Mouse (Mus musculus) erythroblast, adult 5-6 weeks (primary cell): ENCODE measurements around the gene Olfr710. TPM values are rescaled to one million over a fixed set of nuclear protein-coding genes. Genes with fewer than 3 reads are reported as not detected.
"Not testable (repeated sequence)": the region's sequence is repeated elsewhere in the genome, so short reads cannot be mapped to it uniquely, and the experiment has no call there.

Source experiments
- ATAC-seq: replicated peaks from 2 replicates; pipeline ENCODE4 v1.8.0; 2016; ENCODE audit warnings: moderate number of reproducible peaks, mild to moderate bottlenecking, moderate TSS enrichment, inconsistent platforms; ENCODE audit not compliant: poor library complexity, low FRiP score, severe bottlenecking
- total RNA-seq, 2 experiments: library from RNA; stranded (forward) in 1 of 2; stranded (reverse) in 1 of 2; fragments of 150-400 nt in 1 of 2; fragments of 200-764, 138-1000 nt in 1 of 2; gene quantifications; 2 replicates each; pipeline versions ENCODE4 v1.2.3 to v1.2.4; 2015 to 2017; ENCODE audit warnings: low replicate concordance in 2 of 2

The Olfr710 gene
- not detected in 2 replicates for total RNA-seq (2015; ENCODE audit: low replicate concordance)
- not detected in 2 replicates for total RNA-seq (2017; ENCODE audit: low replicate concordance)

DNA sequence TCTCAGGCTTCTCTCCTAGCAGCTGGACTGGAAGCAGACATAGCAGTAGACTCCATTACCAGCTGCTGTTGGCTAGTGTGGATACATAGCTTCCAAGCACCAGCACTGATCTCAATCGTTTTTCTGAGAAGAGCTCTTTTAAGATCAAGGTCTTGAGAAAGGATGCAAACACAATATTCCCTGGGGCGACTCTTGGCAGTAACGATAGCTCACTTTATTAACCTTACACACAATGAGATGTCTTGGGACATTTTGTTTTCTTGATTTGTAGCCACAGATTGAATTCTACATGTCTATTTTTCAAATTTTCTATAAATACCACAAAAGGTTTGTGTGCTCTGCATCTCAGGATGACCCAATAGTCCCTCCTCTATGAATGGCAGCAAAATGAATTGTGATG, at the start of gene Olfr710:
Gene Olfr710, minus strand, starts transcription at position 101 of the 400 bp plus-strand sequence.
- ATAC-seq = no peak

DNA sequence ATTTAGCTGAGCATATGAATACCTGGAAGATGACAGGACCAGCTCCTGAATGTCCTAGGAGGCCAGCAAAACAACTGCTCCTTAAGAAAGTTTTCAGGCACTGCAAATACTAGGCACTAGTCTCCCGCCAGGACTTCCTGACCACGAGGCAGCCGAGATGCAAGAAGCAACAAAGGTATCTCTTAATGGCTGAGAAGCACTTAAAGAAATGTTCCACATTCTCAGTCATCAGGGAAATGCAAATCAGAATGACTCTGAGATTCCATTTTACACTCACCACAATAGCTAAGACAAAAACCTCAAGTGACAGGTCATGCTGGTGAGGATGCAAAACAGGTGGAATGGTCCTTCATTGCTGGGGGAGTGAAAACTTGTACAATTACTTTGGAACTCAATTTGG, 37.1 kb upstream of the Olfr710 start:
- ATAC-seq = no peak

DNA sequence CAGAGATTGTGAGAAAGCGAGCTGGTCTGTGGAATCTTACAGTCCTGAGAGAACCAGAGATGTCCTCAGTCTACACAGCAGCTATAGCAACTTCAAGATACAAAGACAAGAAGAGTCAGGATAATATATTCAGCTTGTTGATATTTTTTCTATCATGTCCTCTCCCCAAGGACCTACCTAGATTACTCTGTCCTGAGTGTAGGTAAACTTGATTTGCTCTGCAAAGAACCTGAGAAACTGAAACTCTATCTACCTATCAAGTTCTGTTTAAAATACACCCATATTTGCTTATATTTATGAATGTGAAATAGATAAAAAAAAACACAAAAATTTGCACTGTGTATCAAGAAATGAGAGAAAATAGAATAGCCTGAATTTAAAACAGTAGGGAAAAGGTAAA, 27.2 kb upstream of the Olfr710 start, which contains the start of gene Olfr711:
Gene Olfr711, minus strand, starts transcription at position 101 of the 400 bp plus-strand sequence.
- ATAC-seq = no peak

DNA sequence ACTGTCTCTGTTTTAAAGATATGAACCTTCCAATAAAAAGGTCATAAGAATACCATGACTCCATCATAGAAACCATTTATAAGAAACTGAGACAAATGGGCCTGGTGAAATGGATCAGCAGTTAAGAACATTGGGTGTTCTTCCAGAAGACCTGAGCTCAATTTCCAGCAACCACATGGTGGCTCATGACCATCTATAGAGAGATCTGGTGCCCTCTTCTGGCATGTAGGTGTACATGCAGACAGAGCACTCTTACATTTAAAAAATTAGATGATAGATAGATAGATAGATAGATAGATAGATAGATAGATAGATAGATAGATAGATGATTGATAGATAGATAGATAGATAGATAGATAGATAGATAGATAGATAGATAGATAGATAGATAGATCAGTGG, 19.4 kb upstream of the Olfr710 start:
- ATAC-seq = not testable (repeated sequence)

DNA sequence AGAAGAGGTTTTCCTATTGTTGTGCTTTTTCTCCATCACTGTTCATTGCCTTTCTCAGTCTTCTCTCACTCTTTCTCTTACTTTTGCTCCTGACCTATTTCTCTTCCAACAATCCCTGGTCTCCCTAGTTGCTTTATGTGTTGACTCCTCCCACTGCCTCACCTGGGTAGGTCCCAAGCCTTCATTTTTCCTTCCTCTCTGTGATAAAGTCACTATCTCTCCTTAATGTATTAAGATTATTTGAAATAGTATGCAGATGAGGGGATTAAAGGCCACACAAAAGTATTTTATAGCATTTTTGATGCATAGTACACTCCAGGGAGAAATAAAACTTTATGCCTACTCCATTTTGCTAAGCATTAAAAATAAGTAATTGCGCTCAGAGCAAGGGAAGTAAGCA, 15.7 kb upstream of the Olfr710 start, which contains the start of gene Olfr6:
Gene Olfr6, minus strand, starts transcription at position 101 of the 400 bp plus-strand sequence.
- ATAC-seq = no peak

DNA sequence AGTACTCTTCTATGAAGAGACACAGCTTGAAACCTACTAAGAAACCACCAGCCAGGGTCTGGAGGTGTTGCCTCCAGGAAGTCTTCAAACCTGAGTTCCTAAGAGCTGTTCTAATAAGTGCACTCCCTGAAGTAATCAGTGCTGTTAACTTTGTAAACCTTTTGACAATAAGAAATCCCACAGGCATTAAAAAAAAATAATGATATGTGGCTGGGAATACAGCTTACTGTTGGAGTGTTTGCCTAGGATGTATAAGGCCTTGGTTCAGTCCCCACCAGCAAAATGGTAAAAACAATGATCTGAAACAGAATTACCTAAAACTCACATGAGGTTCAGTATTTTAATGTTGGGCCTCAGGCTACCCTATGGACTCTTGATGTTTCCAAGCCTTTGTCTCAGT, 16.0 kb downstream of the Olfr710 start, which contains the start of gene Olfr709-ps1:
Gene Olfr709-ps1, minus strand, starts transcription at position 101 of the 400 bp plus-strand sequence.
- no peak for ATAC-seq

DNA sequence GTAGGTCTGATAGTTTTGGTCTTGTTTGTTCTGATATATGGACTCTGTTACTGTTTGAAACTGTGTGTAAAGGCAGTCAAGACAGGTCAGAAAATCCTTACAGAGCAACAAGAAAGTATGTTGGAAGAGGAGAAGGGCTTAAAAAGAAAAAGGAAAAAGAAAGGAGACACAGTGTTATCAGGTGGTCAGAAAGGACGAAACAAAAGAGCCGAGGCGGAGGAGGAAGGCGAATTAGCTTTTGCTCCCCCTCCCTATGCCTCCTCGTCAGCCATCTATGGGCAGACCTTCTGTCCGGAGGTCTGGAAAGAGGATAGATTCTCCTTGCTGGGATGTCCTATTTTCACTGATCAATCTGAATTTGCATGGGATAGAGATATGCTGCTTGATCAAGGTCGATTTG, 27.2 kb downstream of the Olfr710 start:
- not testable (repeated sequence) for ATAC-seq

DNA sequence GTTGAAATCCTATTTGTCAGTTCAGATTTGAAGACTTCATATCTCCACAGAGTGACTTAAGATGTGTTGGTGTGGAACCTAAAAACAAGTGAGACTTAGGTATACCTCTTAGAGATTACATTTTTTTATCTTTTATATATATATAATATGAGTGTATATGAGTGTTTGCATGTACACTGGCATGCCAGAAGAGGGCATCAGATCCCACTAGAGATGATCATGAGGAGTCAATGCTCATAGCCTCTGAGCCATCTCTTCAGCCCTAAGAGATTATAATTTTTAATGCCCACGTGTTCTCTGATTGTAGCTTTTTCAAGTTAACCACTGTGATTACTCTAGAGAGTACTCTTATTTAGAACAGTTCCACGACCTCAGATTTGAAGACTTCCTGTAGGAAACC, 40.4 kb downstream of the Olfr710 start, which contains the start of gene Olfr1532-ps1:
Gene Olfr1532-ps1, plus strand, starts transcription at position 326 of the 400 bp plus-strand sequence.
- no peak for ATAC-seq

DNA sequence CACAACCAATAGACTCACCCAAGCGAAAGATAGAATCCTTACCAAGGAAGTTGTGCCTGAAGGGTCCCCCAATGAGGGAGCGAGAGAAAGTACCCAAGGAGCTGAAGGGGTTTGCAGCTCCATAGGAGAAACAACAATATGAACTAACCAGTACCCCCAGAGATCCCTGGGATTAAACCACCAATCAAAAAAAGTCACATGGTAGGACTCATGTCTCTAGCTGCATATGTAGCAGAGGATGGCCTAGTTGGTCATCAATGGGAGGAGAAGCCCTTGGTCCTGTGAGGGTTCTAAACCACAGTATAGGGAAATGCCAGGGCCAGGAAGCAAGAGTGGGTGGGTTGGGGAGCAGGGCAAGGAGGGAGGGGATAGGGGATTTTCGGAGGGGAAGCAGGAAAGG, 47.0 kb downstream of the Olfr710 start, which contains the start of gene Olfr707:
Gene Olfr707, minus strand, starts transcription at position 101 of the 400 bp plus-strand sequence.
- ATAC-seq = not testable (repeated sequence)

Other genes with a start within 250 kb of the Olfr710 start
- not detected in 2 replicates for gene Olfr695, start 231.9 kb downstream of the Olfr710 start, total RNA-seq (2015; ENCODE audit: low replicate concordance)
- gene Olfr695, start 231.9 kb downstream of the Olfr710 start, total RNA-seq (2017; ENCODE audit: low replicate concordance) = not detected in 2 replicates
- not detected in 2 replicates for gene Olfr697, start 205.9 kb downstream of the Olfr710 start, total RNA-seq (2015; ENCODE audit: low replicate concordance)
- gene Olfr697, start 205.9 kb downstream of the Olfr710 start, total RNA-seq (2017; ENCODE audit: low replicate concordance) = not detected in 2 replicates
- gene Olfr698, start 192.9 kb downstream of the Olfr710 start, total RNA-seq (2015; ENCODE audit: low replicate concordance) = not detected in 2 replicates
- gene Olfr698, start 192.9 kb downstream of the Olfr710 start, total RNA-seq (2017; ENCODE audit: low replicate concordance) = not detected in 2 replicates
- gene Olfr699, start 155.1 kb downstream of the Olfr710 start, total RNA-seq (2015; ENCODE audit: low replicate concordance) = not detected in 2 replicates
- gene Olfr699, start 155.1 kb downstream of the Olfr710 start, total RNA-seq (2017; ENCODE audit: low replicate concordance) = not detected in 2 replicates
- not detected in 2 replicates for gene Olfr700, start 139.5 kb downstream of the Olfr710 start, total RNA-seq (2015; ENCODE audit: low replicate concordance)
- not detected in 2 replicates for gene Olfr700, start 139.5 kb downstream of the Olfr710 start, total RNA-seq (2017; ENCODE audit: low replicate concordance)
- gene Olfr701, start 134.2 kb downstream of the Olfr710 start, total RNA-seq (2015; ENCODE audit: low replicate concordance) = not detected in 2 replicates
- 0.28 TPM in 1 of 2 replicates, not detected in the other for gene Olfr701, start 134.2 kb downstream of the Olfr710 start, total RNA-seq (2017; ENCODE audit: low replicate concordance)
- not detected in 2 replicates for gene Olfr702, start 114.4 kb downstream of the Olfr710 start, total RNA-seq (2015; ENCODE audit: low replicate concordance)
- gene Olfr702, start 114.4 kb downstream of the Olfr710 start, total RNA-seq (2017; ENCODE audit: low replicate concordance) = not detected in 2 replicates
- not detected in 2 replicates for gene Olfr703, start 105.0 kb downstream of the Olfr710 start, total RNA-seq (2015; ENCODE audit: low replicate concordance)
- gene Olfr703, start 105.0 kb downstream of the Olfr710 start, total RNA-seq (2017; ENCODE audit: low replicate concordance) = not detected in 2 replicates
- gene Olfr704, start 85.1 kb downstream of the Olfr710 start, total RNA-seq (2015; ENCODE audit: low replicate concordance) = not detected in 2 replicates
- not detected in 2 replicates for gene Olfr704, start 85.1 kb downstream of the Olfr710 start, total RNA-seq (2017; ENCODE audit: low replicate concordance)
- gene Olfr705, start 71.4 kb downstream of the Olfr710 start, total RNA-seq (2015; ENCODE audit: low replicate concordance) = not detected in 2 replicates
- not detected in 2 replicates for gene Olfr705, start 71.4 kb downstream of the Olfr710 start, total RNA-seq (2017; ENCODE audit: low replicate concordance)
- gene Olfr706, start 60.1 kb downstream of the Olfr710 start, total RNA-seq (2015; ENCODE audit: low replicate concordance) = not detected in 2 replicates
- gene Olfr706, start 60.1 kb downstream of the Olfr710 start, total RNA-seq (2017; ENCODE audit: low replicate concordance) = 0.14 TPM in 1 of 2 replicates, not detected in the other
- gene Olfr707, start 47.1 kb downstream of the Olfr710 start, total RNA-seq (2015; ENCODE audit: low replicate concordance) = not detected in 2 replicates
- gene Olfr707, start 47.1 kb downstream of the Olfr710 start, total RNA-seq (2017; ENCODE audit: low replicate concordance) = not detected in 2 replicates
- gene Olfr1532-ps1, start 40.3 kb downstream of the Olfr710 start, total RNA-seq (2015; ENCODE audit: low replicate concordance) = not detected in 2 replicates
- not detected in 2 replicates for gene Olfr1532-ps1, start 40.3 kb downstream of the Olfr710 start, total RNA-seq (2017; ENCODE audit: low replicate concordance)
- gene Olfr709-ps1, start 16.1 kb downstream of the Olfr710 start, total RNA-seq (2015; ENCODE audit: low replicate concordance) = not detected in 2 replicates
- gene Olfr709-ps1, start 16.1 kb downstream of the Olfr710 start, total RNA-seq (2017; ENCODE audit: low replicate concordance) = not detected in 2 replicates
- not detected in 2 replicates for gene Olfr6, start 15.6 kb upstream of the Olfr710 start, total RNA-seq (2015; ENCODE audit: low replicate concordance)
- not detected in 2 replicates for gene Olfr6, start 15.6 kb upstream of the Olfr710 start, total RNA-seq (2017; ENCODE audit: low replicate concordance)
- not detected in 2 replicates for gene Olfr711, start 27.1 kb upstream of the Olfr710 start, total RNA-seq (2015; ENCODE audit: low replicate concordance)
- not detected in 2 replicates for gene Olfr711, start 27.1 kb upstream of the Olfr710 start, total RNA-seq (2017; ENCODE audit: low replicate concordance)
- gene Olfr2, start 57.8 kb upstream of the Olfr710 start, total RNA-seq (2015; ENCODE audit: low replicate concordance) = not detected in 2 replicates
- gene Olfr2, start 57.8 kb upstream of the Olfr710 start, total RNA-seq (2017; ENCODE audit: low replicate concordance) = not detected in 2 replicates
- not detected in 2 replicates for gene Olfr713, start 82.9 kb upstream of the Olfr710 start, total RNA-seq (2015; ENCODE audit: low replicate concordance)
- not detected in 2 replicates for gene Olfr713, start 82.9 kb upstream of the Olfr710 start, total RNA-seq (2017; ENCODE audit: low replicate concordance)
- not detected in 2 replicates for gene Olfr714, start 122.7 kb upstream of the Olfr710 start, total RNA-seq (2015; ENCODE audit: low replicate concordance)
- gene Olfr714, start 122.7 kb upstream of the Olfr710 start, total RNA-seq (2017; ENCODE audit: low replicate concordance) = not detected in 2 replicates
- gene Olfr17, start 144.9 kb upstream of the Olfr710 start, total RNA-seq (2015; ENCODE audit: low replicate concordance) = not detected in 2 replicates
- 0.56 TPM in 1 of 2 replicates, not detected in the other for gene Olfr17, start 144.9 kb upstream of the Olfr710 start, total RNA-seq (2017; ENCODE audit: low replicate concordance)
- gene Olfr715b, start 162.1 kb upstream of the Olfr710 start, total RNA-seq (2015; ENCODE audit: low replicate concordance) = not detected in 2 replicates
- not detected in 2 replicates for gene Olfr715b, start 162.1 kb upstream of the Olfr710 start, total RNA-seq (2017; ENCODE audit: low replicate concordance)
- gene Olfr715, start 182.8 kb upstream of the Olfr710 start, total RNA-seq (2015; ENCODE audit: low replicate concordance) = not detected in 2 replicates
- gene Olfr715, start 182.8 kb upstream of the Olfr710 start, total RNA-seq (2017; ENCODE audit: low replicate concordance) = not detected in 2 replicates
- not detected in 2 replicates for gene Olfr716, start 190.0 kb upstream of the Olfr710 start, total RNA-seq (2015; ENCODE audit: low replicate concordance)
- not detected in 2 replicates for gene Olfr716, start 190.0 kb upstream of the Olfr710 start, total RNA-seq (2017; ENCODE audit: low replicate concordance)
- gene Nlrp14, start 218.7 kb upstream of the Olfr710 start, total RNA-seq (2015; ENCODE audit: low replicate concordance) = not detected in 2 replicates
- gene Nlrp14, start 218.7 kb upstream of the Olfr710 start, total RNA-seq (2017; ENCODE audit: low replicate concordance) = not detected in 2 replicates